Mouse (Mus musculus): ENCODE data around the gene Cd164l2.

Cd164l2 gene

GRCm38 (mm10) chr4:133211751-133212561 is at the start of gene Cd164l2, which contains the start of gene Gpr3:
TSS of gene Cd164l2 (plus strand) at chr4:133212131.
TSS of gene Gpr3 (minus strand) at chr4:133212536.
- peak in 1 of 2 experiments; percentile 49 for DNase-seq (ENCODE audit: low spot score in 2 of 2)

- no peak for DNase-seq (ENCODE audit: low spot score in 2 of 2)
Measured at GRCm38 (mm10) chr4:133162196-133162595, 49.7 kb upstream of the Cd164l2 start.

- no peak for DNase-seq (ENCODE audit: low spot score in 2 of 2)
Measured at GRCm38 (mm10) chr4:133166773-133167172, 45.2 kb upstream of the Cd164l2 start.

GRCm38 (mm10) chr4:133169237-133170055 is 42.5 kb upstream of the Cd164l2 start:
- no peak for DNase-seq (ENCODE audit: low spot score in 2 of 2)

- DNase-seq (ENCODE audit: low spot score in 2 of 2), result no peak
Measured at GRCm38 (mm10) chr4:133170056-133170524, 41.8 kb upstream of the Cd164l2 start.

GRCm38 (mm10) chr4:133170616-133171015 is 41.3 kb upstream of the Cd164l2 start:
- no peak for DNase-seq (ENCODE audit: low spot score in 2 of 2)

GRCm38 (mm10) chr4:133172451-133172850 is 39.5 kb upstream of the Cd164l2 start:
- no peak for DNase-seq (ENCODE audit: low spot score in 2 of 2)

GRCm38 (mm10) chr4:133174361-133174760 is 37.6 kb upstream of the Cd164l2 start:
- DNase-seq (ENCODE audit: low spot score in 2 of 2), result no peak

- no peak for DNase-seq (ENCODE audit: low spot score in 2 of 2)
Measured at GRCm38 (mm10) chr4:133175274-133175673, 36.7 kb upstream of the Cd164l2 start.

GRCm38 (mm10) chr4:133175998-133176760 is 35.8 kb upstream of the Cd164l2 start:
- DNase-seq (ENCODE audit: low spot score in 2 of 2), result no peak

- DNase-seq (ENCODE audit: low spot score in 2 of 2), result peak; percentile 38 to 44
Measured at GRCm38 (mm10) chr4:133176761-133177403, 35.0 kb upstream of the Cd164l2 start.

- DNase-seq (ENCODE audit: low spot score in 2 of 2), result no peak
Measured at GRCm38 (mm10) chr4:133178305-133178704, 33.6 kb upstream of the Cd164l2 start.

GRCm38 (mm10) chr4:133179258-133179657 is 32.7 kb upstream of the Cd164l2 start:
- DNase-seq (ENCODE audit: low spot score in 2 of 2), result no peak

- no peak for DNase-seq (ENCODE audit: low spot score in 2 of 2)
Measured at GRCm38 (mm10) chr4:133182439-133183033, 29.4 kb upstream of the Cd164l2 start.

GRCm38 (mm10) chr4:133184031-133184897 is 27.7 kb upstream of the Cd164l2 start:
- no peak for DNase-seq (ENCODE audit: low spot score in 2 of 2)

- DNase-seq (ENCODE audit: low spot score in 2 of 2), result no peak
Measured at GRCm38 (mm10) chr4:133184898-133185665, 26.8 kb upstream of the Cd164l2 start.

- no peak for DNase-seq (ENCODE audit: low spot score in 2 of 2)
Measured at GRCm38 (mm10) chr4:133185893-133186292, 26.0 kb upstream of the Cd164l2 start.

GRCm38 (mm10) chr4:133186856-133187255 is 25.1 kb upstream of the Cd164l2 start:
- DNase-seq (ENCODE audit: low spot score in 2 of 2), result no peak

GRCm38 (mm10) chr4:133189396-133189795 is 22.5 kb upstream of the Cd164l2 start:
- no peak for DNase-seq (ENCODE audit: low spot score in 2 of 2)
